Mouse (Mus musculus) monocyte, adult 59 days (primary cell): ENCODE measurements around the gene Gab3. TPM values are rescaled to one million over a fixed set of nuclear protein-coding genes. Genes with fewer than 3 reads are reported as not detected.

Experiments
- total RNA-seq, 2 experiments: library from RNA; stranded (reverse); gene quantifications; one replicate each; pipeline ENCODE4 v1.2.4; 2023

The Gab3 gene
- total RNA-seq, result 10 to 100 TPM; 13.8 to 13.9 TPM

DNA sequence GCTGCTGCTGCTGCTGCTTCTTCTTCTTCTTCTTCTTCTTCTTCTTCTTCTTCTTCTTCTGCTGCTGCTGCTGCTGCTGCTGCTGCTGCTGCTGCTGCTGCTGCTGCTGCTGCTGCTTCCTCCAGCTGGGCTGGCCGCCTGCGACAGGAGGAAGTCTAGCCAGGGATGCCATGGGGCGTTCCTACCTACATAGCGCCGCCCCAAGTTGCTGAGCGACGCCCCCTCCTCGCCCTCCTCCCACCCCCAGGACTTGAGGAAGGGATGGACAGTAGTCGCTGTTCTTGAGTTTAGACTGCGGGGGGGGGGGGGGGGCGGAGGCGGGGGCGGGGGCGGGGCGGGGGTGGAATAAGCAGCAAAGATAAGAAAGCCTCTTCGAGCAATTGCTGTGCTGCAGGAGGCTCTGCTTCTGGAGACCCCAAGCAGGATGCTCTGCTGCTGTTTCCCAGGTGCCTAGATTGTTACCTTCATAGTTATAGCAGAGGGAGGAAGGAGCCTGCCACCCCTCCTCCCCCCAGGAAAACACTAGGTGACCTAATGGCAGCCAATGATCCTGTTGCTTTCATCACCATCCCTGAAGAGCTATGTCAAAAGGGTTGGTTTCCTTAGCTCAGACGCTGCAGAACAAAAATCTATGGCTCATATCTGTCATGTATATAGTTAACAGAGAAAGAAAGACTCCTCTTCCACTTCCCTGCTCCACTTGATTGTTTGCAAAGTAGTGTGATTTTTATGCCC, at the start of gene Gab3:
Gab3 (minus strand) TSS at position 685 of the 735 bp plus-strand sequence.

DNA sequence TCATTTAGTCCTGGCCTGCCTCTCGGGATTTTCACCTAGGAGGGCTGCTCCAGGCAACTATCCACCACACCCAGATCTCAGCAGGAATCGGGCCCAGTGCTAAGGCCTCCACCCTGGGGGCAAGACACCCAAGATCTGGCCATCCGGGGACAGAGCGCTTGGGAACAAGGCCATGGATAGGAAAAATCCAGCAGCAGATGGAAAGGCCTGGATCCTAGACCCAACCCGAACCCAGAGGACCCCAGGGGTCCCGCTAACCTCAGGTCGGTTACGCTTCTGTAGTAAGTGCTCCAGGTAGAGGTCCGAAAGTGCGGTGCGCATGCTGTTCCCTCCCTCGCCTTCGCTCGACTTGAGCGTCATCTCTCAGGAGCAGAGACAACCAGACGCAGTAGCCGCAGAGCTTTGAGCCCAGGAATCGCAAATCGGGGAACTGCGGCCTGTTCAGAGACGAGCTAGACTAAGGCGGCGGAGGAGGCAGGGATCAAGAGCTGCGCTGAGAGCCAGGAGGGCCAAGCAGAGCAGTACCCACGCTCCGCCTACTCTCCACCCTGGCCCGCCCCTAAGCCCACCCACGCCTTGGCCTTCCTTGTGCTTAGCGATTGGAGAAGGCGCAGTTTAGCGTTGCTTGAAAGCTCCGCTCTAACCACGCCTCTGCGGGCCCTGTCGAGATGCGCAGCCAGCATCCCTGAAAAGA, 45.4 kb upstream of the Gab3 start, which contains the start of gene Mpp1:
Mpp1 (minus strand) TSS at position 550 of the 694 bp plus-strand sequence.

DNA sequence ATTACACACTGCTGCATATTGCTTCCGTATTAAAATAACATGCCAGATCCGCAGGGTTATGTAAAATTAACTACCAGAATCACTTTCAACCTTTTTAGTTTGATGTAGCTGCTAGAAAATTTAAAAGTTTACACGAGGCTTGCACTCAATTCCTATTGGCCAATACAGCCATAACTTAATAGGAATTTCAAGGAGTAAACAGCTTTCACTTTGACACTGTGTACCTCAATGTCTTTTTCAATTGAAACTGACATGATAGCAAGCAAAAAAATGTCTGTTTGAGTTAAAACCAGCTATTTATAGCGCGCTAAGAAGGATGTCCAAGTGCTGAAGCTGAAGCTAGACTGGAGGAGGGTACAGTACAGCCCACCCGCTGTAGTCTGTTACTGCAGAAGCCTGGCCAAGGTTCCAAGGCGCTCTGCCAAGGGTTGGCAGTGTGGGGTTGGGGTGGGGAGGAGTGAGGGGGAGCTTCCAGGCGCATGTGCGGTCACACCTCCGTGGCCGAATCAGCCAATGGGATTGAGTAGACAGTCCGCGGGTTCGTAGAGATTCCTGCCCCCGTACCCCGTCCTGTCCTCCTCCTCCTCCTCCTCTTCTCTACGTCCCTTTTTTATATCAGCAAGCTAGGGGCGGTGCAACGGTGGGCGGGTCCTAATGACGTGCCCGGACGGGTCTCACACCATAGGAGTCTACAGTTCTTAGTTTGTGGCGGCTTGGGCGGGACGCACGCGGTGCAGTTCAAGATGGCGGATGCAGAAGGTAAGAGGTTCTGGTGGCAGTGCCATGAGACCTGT, 10.3 kb upstream of the Gab3 start, which contains the start of gene Dkc1:
Dkc1 (plus strand) TSS at position 486 of the 794 bp plus-strand sequence.

Other genes starting within 250 kb of the Gab3 start
- not detected for gene Gm5936, start 248.3 kb downstream of the Gab3 start, total RNA-seq
- 10 to 100 TPM; 26.9 to 28.4 TPM for gene Dkc1, start 10.4 kb upstream of the Gab3 start, total RNA-seq
- gene Mpp1, start 45.6 kb upstream of the Gab3 start, total RNA-seq, result 100 to 1,000 TPM; 178 to 182 TPM
- gene Smim9, start 78.3 kb upstream of the Gab3 start, total RNA-seq, result not detected